Mouse (Mus musculus) kidney, adult 2 months (tissue): ENCODE data around the gene Adgrl1.

Experiments
- CTCF ChIP-seq: fragments of 200-500 bp; conservative IDR thresholded peaks from 2 replicates; pipeline ENCODE4 v1.5.1; 2011; ENCODE audit warnings: low read depth, mild to moderate bottlenecking, control low read depth, low read length, moderate library complexity, mixed read lengths; ENCODE audit not compliant: insufficient read depth, insufficient read length
- POLR2A ChIP-seq: fragments of 200-500 bp; IDR thresholded peaks from one replicate; pipeline ENCODE4 v1.6.1; 2011; ENCODE audit warnings: low read depth, low read length, control low read depth

GRCm38 (mm10) chr8:83924585-83924984, 24.7 kb downstream of the Adgrl1 start:
- TF ChIP-seq POLR2A (no peak), CTCF (no peak)
